Comparison of ENCODE assay signal across 16 mouse cellular contexts in the genomic region with DNA sequence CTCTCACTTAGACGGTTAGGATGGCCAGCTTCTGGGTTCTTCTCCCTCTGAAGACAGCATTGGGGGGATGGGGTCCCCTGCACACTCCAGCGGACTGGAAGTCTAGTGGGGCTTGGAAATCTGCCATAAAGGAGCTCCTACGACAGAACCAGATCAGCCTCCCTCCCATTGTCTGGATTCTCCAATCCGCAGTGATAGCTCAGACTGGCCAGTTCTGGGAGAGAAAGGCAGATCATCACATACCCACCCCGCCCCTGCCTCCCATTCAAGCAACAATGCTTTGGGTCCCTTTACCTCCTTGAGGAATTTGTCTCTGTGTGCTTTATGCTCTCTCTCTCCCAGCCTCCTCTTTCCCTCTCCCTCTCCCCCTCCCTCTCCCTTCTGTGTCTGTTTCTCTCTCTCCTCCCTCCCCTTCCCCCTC.
DNase-seq lines count a peak whose midpoint lies in the region; ATAC-seq lines count a peak whose summit lies in the region.
"Had no signal": no experiment of that assay in that cellular context is flagged by ENCODE, and none has a peak within 500 bp of the region (broad histone marks: within the 10 kb centered on the region; RNA-seq: fewer than 3 reads in every experiment).

No protein-coding gene starts in this region.

- no peak overlapping the region for H3K27ac ChIP-seq in kidney, embryonic 15.5 days
- H3K27ac ChIP-seq in forebrain, embryonic 12.5 days = no peak overlapping the region
- no peak overlapping the region for H3K27ac ChIP-seq in midbrain, embryonic 13.5 days
- H3K27ac ChIP-seq: heart, embryonic 13.5 days; kidney, postnatal 0 days; stomach, embryonic 15.5 days had no signal

- DNase-seq in kidney, postnatal 10 days = no peak
- DNase-seq in ZHBTc4 (ENCODE audit: low read depth, low spot score) = peak; percentile 86
- no peak for DNase-seq in layer of hippocampus, adult 9-10 months (ENCODE audit: low spot score)
- no peak for DNase-seq in gastrocnemius, adult 18-20 months (ENCODE audit: low spot score)
- no peak for DNase-seq in heart, postnatal 14 days
- DNase-seq: cerebellum, postnatal 14 days; gastrocnemius, postnatal 10 days; liver; lung, postnatal 14 days; thymus, postnatal 25 days had no signal

- WGBS in kidney, embryonic 15.5 days = 49% methylated on average over 5 of the region's 5 CpGs
- 26% methylated on average over 5 of the region's 5 CpGs for WGBS in forebrain, embryonic 12.5 days
- 8% methylated on average over 5 of the region's 5 CpGs for WGBS in midbrain, embryonic 13.5 days

- H3K9me3 ChIP-seq in kidney, embryonic 15.5 days (replicated peaks) = no peaks in the 10 kb centered on the region
- no peaks in the 10 kb centered on the region for H3K9me3 ChIP-seq in forebrain, embryonic 12.5 days
- no peaks in the 10 kb centered on the region for H3K9me3 ChIP-seq in midbrain, embryonic 13.5 days
- H3K9me3 ChIP-seq: heart, embryonic 13.5 days; stomach, embryonic 15.5 days had no signal

- no peak overlapping the region for H3K4me2 ChIP-seq in kidney, embryonic 15.5 days
- no peak overlapping the region for H3K4me2 ChIP-seq in forebrain, embryonic 12.5 days
- no peak overlapping the region for H3K4me2 ChIP-seq in midbrain, embryonic 13.5 days (replicated peaks)
- H3K4me2 ChIP-seq: heart, embryonic 13.5 days; stomach, embryonic 15.5 days had no signal

- 0 out of 2 replicates have a peak, but pooled peaks have one; percentile 25 for ATAC-seq in kidney, embryonic 15.5 days (replicated peaks; ENCODE audit: low FRiP score)
- peak; percentile 58 for ATAC-seq in forebrain, embryonic 12.5 days (ENCODE audit: low FRiP score)
- peak; percentile 61 for ATAC-seq in midbrain, embryonic 13.5 days

- intact Hi-C loops in heart, postnatal 14 days (cut with DNase I) = no loop called here

- peaks cover 5% of the 10 kb centered on the region; the same call in 1 of the 2 replicates for H3K4me1 ChIP-seq in kidney, embryonic 15.5 days
- peaks cover 15% of the 10 kb centered on the region for H3K4me1 ChIP-seq in forebrain, embryonic 12.5 days
- peaks cover 12% of the 10 kb centered on the region; the same call in 1 of the 2 replicates for H3K4me1 ChIP-seq in midbrain, embryonic 13.5 days (replicated peaks)

- H3K36me3 ChIP-seq in kidney, embryonic 15.5 days = no peaks in the 10 kb centered on the region
- H3K36me3 ChIP-seq in forebrain, embryonic 12.5 days (replicated peaks) = no peaks in the 10 kb centered on the region
- H3K36me3 ChIP-seq in midbrain, embryonic 13.5 days = no peaks in the 10 kb centered on the region
- H3K36me3 ChIP-seq: heart, embryonic 13.5 days; stomach, embryonic 15.5 days had no signal

- H3K9ac ChIP-seq in kidney, embryonic 15.5 days = no peak overlapping the region
- no peak overlapping the region for H3K9ac ChIP-seq in forebrain, embryonic 12.5 days
- no peak overlapping the region for H3K9ac ChIP-seq in midbrain, embryonic 13.5 days (replicated peaks)
- H3K9ac ChIP-seq: heart, embryonic 13.5 days; stomach, embryonic 15.5 days had no signal

- H3K4me3 ChIP-seq in kidney, embryonic 15.5 days (replicated peaks) = no peak overlapping the region
- H3K4me3 ChIP-seq in forebrain, embryonic 12.5 days (replicated peaks) = no peak overlapping the region
- H3K4me3 ChIP-seq in midbrain, embryonic 13.5 days (replicated peaks) = no peak overlapping the region
- H3K4me3 ChIP-seq: heart, embryonic 13.5 days; stomach, embryonic 15.5 days had no signal

- no peaks in the 10 kb centered on the region for H3K27me3 ChIP-seq in kidney, embryonic 15.5 days
- H3K27me3 ChIP-seq in forebrain, embryonic 12.5 days = no peaks in the 10 kb centered on the region
- no peaks in the 10 kb centered on the region for H3K27me3 ChIP-seq in midbrain, embryonic 13.5 days
- H3K27me3 ChIP-seq: heart, embryonic 13.5 days; stomach, embryonic 15.5 days had no signal
